Mouse (Mus musculus) liver, adult 2 months (tissue): ENCODE measurements around the gene Xndc1.

Experiments
- CTCF ChIP-seq: fragments of 200-500 bp; IDR thresholded peaks from 2 replicates; pipeline ENCODE4 v1.5.1; 2011; ENCODE audit warnings: low read depth, low read length, control low read depth
- POLR2A ChIP-seq: fragments of 200-500 bp; IDR thresholded peaks from 2 replicates; pipeline ENCODE4 v1.6.1; 2011; ENCODE audit warnings: low read length, control low read depth; ENCODE audit not compliant: insufficient read depth; ENCODE audit errors: extremely low read depth

GRCm38 (mm10) chr7:102087336-102087735 lies 22.0 kb downstream of the Xndc1 start:
- TF ChIP-seq CTCF (no peak), POLR2A (no peak)
